Mouse (Mus musculus): ENCODE results near the gene Appl2.
"Not testable (repeated sequence)": the region's sequence is repeated elsewhere in the genome, so short reads cannot be mapped to it uniquely, and the experiment has no call there.

The Appl2 gene

DNA sequence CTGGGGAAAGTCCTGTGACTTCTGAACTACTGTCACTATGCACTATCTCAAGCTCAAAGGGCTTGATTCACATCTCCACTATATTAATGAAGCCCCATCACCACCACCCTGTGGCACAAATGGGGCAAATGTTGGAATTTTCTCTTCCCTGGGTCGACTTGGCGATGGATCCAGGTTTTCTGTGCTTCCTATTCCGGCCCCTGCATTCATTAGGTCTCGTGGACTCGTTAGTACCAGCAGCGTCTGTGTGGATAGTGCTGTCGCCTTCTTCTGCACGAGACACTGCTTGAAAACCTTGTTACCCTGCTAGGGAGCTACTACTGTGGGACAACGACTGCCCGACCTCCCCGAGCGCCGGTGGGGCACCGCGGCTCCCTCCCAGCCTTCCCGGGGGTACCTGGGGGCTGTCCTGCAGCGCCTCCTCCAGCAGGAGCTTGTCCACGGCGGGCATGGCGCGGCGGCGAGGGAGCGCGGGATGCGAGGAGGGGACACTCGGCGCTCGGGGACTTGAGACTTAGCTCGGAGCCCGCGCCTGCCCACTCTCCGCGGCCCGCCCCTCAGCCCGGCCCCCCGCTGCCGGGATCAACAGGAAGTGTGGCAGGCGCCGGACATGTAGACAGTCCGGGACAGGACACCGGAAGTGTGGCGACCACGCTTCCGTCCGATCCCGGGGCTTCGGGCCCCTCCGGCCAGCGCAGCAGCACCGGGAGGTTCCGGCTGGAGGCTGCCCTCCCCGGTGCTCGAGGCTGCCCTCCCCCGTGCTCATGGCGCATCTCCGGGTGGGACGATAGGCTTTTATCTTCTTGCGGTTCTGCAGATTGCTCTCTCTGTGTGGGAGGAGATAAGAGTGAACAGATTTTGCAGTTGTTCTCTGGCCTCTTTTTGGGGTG, at the start of gene Appl2:
Gene Appl2 (minus strand): TSS at position 608 of the 890 bp plus-strand sequence.
- ChIA-PET POLR2A (interaction anchor here in 3 of 4 experiments (0.7 to 1.6 kb wide), 17 partner anchors 9 to 789 kb away, joined by 3 to 7 read pairs (median 3); partner anchors contain the start of genes 1500009L16Rik (in 1 of the 3), Aldh1l2 (in 1 of the 3), D10Wsu102e (in 1 of the 3) and Washc4 (in 1 of the 3)), CTCF (interaction anchor here in 3 of 4 experiments (0.5 to 1.2 kb wide), 6 partner anchors 12 to 900 kb away, joined by 3 to 5 read pairs (median 4); no protein-coding TSS in a partner anchor)

DNA sequence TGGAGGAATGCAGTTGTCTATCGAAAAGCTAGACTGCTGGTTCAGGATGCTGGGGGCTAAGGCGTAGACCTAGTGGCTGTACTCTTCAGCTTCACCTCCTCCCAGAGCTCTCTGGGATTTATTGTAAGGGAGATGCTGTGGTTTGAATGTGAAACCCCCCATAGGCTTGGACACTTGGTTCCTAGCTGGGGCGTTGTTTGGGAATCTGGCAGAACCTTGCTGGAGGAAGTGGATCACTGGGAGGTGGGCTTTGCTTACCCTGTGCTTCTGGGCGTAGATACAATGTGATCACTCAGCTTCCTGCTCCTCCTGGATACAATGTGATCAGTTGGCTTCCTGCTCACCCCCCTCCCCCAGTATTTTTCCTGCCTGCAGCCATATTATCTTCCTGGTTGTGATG, 47.7 kb upstream of the Appl2 start:
- POLR2A ChIA-PET = interaction anchor here in 2 of 4 experiments (0.5 to 1.1 kb wide), 6 partner anchors 11 to 684 kb away, joined by 3 to 4 read pairs (median 4); no protein-coding TSS in a partner anchor
- CTCF ChIA-PET = interaction anchor here in 3 of 4 experiments (0.8 to 1.7 kb wide), 4 partner anchors 9 to 36 kb away, joined by 3 to 5 read pairs (median 4); no protein-coding TSS in a partner anchor

DNA sequence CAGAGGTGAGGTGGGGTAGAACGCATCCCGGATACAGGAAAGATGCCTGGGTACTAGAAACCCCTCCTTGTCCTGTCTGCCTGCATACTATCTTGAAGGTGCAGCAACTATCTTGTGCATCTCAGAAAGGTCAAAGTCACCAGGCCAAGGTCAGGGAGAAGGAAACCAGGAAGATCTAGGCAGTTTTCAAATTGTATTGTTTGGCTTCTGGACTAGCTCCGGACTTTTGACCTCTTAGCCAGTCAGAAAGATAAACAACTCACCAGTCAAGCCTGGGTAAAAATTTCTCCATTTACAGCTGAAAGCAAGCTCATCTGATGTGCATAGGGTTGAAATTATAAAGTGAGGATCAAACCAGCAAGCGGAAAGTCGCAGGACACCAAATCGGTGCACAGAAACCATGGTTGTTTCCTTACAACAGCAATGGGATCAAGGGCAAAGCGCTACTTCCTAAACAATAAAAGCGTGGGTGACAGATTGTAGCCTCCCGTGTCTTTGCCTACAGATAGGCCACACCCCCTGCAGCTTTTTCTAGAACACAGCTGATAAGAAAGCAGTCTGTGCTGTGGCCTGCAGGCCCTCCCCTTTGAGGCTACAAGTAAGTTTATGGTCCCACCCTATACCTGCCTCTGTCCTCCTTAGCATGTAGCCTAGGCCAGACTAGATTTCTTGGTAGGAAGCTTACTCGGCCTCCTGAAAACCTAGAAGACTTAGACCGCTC, 43.8 kb upstream of the Appl2 start:
- CTCF ChIA-PET = interaction anchor here in 2 of 4 experiments (0.5 to 1.2 kb wide), 3 partner anchors 32 to 36 kb away, joined by 3 read pairs; no protein-coding TSS in a partner anchor
- POLR2A ChIA-PET = interaction anchor here in 1 of 4 experiments (0.8 to 1.1 kb wide), 2 partner anchors 16 to 23 kb away, joined by 3 read pairs; no protein-coding TSS in a partner anchor

DNA sequence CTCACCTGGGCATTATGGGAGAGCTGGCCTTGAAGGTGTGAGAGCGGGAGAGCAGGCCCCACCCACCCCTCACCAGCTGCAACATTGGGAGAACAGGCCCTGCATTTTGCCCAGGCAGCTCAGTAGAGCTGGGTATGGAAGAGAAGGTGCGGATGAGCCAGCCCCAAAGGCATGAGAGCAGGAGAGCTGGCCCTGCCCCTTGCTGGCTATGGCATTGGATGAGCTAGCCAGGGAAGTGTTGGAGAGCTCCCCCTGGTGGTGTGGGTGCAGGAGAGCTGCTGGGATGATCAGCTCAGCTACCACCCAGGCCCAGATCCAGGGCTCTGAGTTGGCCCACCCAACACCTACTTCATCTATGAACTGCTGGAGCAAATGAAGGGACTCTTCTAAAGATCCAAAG, 39.7 kb upstream of the Appl2 start:
- CTCF ChIA-PET = interaction anchor here in 3 of 4 experiments (0.6 to 1.2 kb wide), 7 partner anchors 8 to 351 kb away, joined by 3 to 6 read pairs (median 3); no protein-coding TSS in a partner anchor
- POLR2A ChIA-PET = interaction anchor here in 2 of 4 experiments (0.6 to 1.2 kb wide), 3 partner anchors 40 to 247 kb away, joined by 3 to 4 read pairs (median 3); partner anchors contain the start of gene Appl2 (in 1 of the 2)

DNA sequence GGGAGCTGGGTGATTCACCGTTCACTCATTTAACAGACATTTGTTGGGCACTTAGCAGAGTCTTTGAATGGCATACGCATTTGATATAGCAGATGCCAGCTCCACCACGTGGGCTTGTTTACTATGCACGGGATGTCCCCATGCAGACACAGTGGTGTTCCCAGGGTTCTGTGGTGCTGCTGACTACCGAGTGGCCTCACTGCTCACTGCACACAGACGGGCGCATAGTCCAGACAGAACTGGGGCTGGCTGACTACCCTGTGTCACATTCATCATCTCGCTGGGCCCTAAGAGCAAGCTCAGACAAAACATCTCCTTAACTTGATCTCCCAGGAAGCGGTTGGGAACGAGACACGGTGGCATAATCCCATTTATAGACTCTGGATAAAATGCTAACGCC, 32.8 kb upstream of the Appl2 start:
- ChIA-PET CTCF (no interaction called here), POLR2A (no interaction called here)

DNA sequence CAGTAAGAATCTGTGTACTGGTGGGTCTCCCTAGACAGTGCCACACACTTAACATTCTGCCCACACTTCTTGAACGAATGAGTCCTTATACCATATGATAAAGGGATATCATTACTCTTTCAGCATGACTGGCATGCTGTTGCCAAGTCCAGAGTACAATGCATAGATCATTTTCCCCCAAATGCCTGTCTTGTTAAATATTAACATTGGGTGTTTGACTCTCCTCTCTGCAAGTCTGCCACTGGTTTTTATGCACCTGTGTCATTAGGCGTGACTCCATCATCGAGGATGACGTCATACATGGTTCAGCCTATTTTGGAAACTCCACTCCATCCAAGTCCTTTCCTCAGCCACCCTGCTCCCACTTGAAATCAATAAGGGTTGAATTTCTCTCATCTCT, 18.0 kb upstream of the Appl2 start:
- CTCF ChIA-PET = interaction anchor here in 1 of 4 experiments (0.6 kb wide), 1 partner anchor 399 kb away, joined by 3 read pairs; no protein-coding TSS in a partner anchor

DNA sequence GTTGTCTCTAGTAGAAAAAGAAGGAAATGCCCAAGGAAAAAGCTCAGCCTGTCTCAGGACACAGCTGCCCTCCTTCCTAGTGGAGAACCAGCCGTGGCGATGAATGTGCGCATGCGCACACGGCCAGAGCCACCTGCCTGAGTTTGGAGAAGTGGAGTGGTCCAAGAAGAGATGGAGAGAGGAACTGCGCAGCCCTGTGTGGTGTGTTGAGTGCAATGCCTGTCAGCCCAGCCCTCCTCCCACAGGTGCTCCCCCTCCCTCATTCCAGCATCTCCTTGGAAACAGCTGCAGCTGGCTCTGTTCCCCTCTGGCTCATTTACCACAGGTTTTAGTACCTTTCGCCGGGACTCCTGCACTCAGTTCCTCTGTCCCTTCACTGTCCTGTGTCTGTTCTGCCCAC, 13.4 kb upstream of the Appl2 start:
- CTCF ChIA-PET = interaction anchor here in 2 of 4 experiments (0.6 to 1.4 kb wide), 3 partner anchors 26 to 86 kb away, joined by 3 read pairs; no protein-coding TSS in a partner anchor
- POLR2A ChIA-PET = interaction anchor here in 2 of 4 experiments (0.5 to 1.2 kb wide), 6 partner anchors 9 to 130 kb away, joined by 3 to 9 read pairs (median 4); partner anchors contain the start of genes 1500009L16Rik (in 1 of the 2) and Appl2 (in 1 of the 2)

More for the DNA sequence above, 18.0 kb upstream of the Appl2 start:
- POLR2A ChIA-PET = interaction anchor here in 2 of 4 experiments (0.6 to 1.2 kb wide), 3 partner anchors 29 to 862 kb away, joined by 3 to 4 read pairs (median 3); no protein-coding TSS in a partner anchor

DNA sequence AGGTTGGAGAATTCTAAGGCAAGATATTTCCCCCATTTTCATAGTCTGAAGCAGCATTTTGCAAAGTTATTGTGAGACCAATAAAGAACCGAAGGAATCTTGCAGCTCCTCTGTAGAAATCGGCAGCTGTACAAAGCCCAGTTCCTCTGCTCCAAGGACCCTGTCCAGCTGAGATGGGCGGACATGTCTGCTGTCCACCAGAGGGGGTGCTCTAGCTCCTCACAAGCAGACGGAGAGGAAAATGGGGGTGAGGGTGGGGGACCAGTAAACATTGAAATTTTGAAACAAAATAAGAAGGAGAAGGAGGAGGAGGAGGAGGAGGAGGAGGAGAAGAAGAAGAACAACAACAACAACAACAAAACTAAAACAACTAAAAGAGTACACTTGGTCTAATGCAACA, 12.1 kb upstream of the Appl2 start:
- POLR2A ChIA-PET = no interaction called here
- CTCF ChIA-PET = interaction anchor here in 3 of 4 experiments (0.6 to 1.1 kb wide), 15 partner anchors 12 to 892 kb away, joined by 3 to 9 read pairs (median 5); partner anchors contain the start of gene Appl2 (in 1 of the 3)

DNA sequence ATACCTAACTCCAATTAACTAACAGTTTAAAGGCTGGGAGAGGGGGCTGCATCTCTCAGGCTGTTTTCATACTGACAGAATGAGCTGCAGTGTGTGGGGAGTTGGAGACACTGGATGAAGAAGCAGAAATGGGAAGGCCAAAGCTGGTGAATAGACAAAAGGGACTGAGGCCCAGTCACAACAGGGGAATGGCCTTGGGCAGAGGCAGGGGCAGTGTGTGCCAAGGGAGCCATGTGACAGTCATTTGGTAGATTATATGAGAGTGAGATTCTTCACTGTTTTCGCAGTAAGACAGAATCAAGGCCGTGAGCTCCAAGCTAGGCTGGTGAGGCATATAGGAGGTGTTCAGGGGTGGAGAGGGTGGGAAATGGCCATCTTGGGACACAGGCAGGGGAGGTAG, 6.1 kb upstream of the Appl2 start:
- CTCF ChIA-PET = interaction anchor here in 1 of 4 experiments (0.6 kb wide), 1 partner anchor 534 kb away, joined by 3 read pairs; no protein-coding TSS in a partner anchor
- POLR2A ChIA-PET = no interaction called here

DNA sequence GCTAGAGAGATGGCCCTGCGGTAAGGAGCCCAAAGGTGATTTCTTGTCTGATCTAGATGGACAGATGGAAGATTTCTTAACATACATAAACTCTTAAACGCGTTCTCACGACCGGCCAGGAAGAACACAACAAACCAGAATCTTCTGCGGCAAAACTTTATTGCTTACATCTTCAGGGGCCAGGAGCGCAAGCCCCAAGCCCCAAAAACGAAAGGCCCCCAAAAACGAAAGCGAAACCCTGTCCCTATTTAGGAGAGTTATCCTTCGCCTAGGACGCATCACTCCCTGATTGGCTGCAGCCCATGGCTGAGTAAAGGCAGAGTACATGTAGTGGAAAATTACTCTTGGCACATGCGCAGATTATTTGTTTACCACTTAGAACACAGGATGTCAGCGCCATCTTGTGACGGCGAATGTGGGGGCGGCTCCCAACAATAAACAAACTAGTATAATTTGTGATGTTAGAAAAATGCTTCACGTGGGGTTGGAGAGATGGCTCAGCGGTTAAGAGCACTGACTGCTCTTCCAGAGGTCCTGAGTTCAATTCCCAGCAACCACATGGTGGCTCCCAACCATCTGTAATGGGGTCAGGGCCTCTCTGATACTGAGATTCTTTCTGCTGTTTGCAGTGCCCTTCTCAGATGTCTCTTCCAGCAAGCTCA, 3.8 kb upstream of the Appl2 start:
- POLR2A ChIA-PET, CTCF ChIA-PET: not testable (repeated sequence)

DNA sequence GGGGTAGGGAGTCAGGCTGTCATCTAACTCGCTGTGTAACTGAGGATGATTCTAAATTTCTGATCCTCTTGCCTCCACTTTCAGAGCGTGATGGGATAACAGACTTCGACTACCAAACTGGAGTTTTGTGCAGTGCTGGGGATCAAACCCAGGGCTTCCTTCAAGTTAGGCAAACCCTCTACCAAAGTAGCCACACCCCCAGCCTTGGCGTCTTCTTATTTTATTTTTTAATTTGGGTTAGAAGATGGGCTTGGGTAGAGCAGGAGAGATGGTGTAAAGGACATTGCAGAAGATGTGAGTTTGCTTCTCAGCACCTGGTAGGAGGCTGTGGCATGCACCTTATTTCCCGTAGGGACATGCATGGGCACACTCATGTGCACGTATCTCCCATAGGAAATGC, 499 bp upstream of the Appl2 start:
- CTCF ChIA-PET = interaction anchor here in 3 of 4 experiments (0.5 to 1.2 kb wide), 4 partner anchors 11 to 900 kb away, joined by 3 to 5 read pairs (median 4); no protein-coding TSS in a partner anchor
- POLR2A ChIA-PET = interaction anchor here in 2 of 4 experiments (0.8 to 1.6 kb wide), 11 partner anchors 9 to 790 kb away, joined by 3 to 7 read pairs (median 4); partner anchors contain the start of genes Aldh1l2 (in 1 of the 2), D10Wsu102e (in 1 of the 2) and Washc4 (in 1 of the 2)

DNA sequence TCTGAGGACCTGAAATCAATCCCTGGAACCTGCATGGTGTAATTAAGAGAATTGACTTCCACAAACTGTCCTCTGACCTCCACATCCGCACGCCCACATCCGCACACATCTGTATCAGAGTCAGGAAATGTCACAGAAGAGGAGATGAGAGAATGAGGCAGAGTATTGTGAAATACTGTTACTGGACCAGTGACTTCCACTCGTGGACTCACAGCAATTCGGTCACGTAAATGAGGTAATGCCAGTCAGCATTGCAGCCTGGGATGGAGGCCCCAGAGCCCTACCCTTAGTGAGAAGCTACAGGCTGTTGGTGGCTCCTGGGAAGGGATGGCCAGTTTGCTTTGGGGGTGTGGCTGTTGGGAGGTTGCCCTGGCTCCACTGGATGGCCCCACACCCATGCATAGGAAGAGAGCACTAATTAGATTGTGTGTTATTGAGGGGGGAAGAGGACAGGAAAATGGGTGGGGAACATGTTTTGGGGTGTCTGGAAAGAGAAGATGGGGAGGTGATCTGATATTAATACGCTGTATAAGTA, 2.1 kb downstream of the Appl2 start:
- ChIA-PET CTCF (interaction anchor here in 1 of 4 experiments (0.6 kb wide), 1 partner anchor 14 kb away, joined by 4 read pairs; no protein-coding TSS in a partner anchor), POLR2A (no interaction called here)

DNA sequence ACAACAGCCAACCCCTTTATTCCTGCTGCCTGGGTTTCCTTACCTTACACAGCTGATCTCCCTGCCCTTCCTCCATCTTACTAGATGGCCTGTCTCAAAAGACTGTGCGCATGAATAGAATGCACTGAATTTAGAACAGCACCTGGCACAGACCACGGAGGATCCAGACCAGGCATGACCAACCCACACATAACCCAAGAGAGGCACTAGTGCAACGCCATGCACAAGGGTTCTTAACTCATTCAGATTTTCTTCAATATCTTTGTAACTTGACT, 2.9 kb downstream of the Appl2 start:
- CTCF ChIA-PET = no interaction called here
- POLR2A ChIA-PET = interaction anchor here in 2 of 4 experiments (0.5 to 1.3 kb wide), 6 partner anchors 14 to 870 kb away, joined by 3 to 4 read pairs (median 4); no protein-coding TSS in a partner anchor

DNA sequence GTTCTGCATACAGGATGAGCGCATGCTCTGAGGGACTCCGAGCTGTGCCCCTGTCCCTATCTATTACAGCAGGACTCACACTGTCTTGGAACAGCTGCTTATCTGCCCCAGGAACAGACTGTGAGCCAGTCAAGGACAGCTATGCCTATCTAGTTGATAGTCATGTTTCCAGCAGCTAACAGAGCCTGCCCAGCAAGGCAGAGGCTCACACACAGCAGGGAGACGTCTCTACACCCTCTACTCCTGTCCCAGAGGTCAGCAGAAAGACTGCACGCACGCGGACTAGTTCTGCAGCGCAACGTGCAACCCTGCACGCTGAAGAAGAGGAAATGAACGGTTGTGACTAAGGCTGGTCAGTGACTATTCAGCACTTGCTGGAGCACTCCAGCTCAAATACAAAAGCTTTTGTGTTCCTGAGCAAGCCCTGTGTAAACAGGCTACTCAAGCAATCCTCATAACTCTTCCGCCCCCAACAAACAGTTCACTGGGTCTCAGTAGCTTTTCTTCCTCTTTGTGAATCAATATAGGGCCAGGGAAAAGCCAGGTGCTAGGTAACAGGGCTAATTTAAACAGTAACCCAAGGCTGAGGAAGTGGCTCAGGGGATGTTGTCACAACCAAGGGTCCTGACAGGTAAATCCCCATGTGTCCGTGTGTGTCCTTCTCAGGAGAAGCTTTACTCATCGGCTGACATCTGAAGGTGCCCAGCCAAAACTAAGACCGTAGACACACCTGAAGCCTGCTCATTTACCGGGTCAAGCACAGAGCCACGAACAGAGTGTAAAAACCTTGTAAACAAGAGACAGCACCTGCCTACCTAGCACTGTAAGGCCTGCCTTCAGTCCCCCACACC, 3.4 kb downstream of the Appl2 start:
- CTCF ChIA-PET = interaction anchor here in 1 of 4 experiments (1.1 kb wide), 1 partner anchor 28 kb away, joined by 3 read pairs; no protein-coding TSS in a partner anchor
- POLR2A ChIA-PET = interaction anchor here in 2 of 4 experiments (0.5 to 1.3 kb wide), 9 partner anchors 14 to 869 kb away, joined by 3 to 4 read pairs (median 3); partner anchors contain the start of gene Aldh1l2 (in 1 of the 2)

DNA sequence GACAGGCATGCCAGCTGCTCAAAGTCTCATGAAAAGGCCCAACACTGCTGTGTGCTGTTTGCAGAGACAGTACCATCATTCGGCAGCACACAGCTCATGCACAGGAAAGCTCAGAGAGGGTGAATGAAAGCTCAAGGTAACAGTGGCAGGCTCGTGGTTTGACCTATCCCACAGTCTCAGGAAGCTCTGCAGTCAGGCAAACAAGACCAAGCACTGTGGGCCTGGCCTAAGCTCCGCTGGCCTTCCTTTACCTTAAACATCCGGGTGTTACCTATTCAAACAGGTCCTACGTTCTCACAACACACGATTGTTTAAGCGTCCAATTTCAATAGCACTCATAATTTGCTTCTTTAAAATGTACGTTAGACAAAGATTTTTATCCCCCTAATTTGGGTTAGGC, 4.4 kb downstream of the Appl2 start:
- ChIA-PET POLR2A (interaction anchor here in 3 of 4 experiments (0.6 to 1.3 kb wide), 9 partner anchors 13 to 871 kb away, joined by 3 to 4 read pairs (median 3); partner anchors contain the start of genes Aldh1l2 (in 1 of the 3) and Washc4 (in 1 of the 3)), CTCF (interaction anchor here in 1 of 4 experiments (1.1 kb wide), 1 partner anchor 27 kb away, joined by 3 read pairs; no protein-coding TSS in a partner anchor)

DNA sequence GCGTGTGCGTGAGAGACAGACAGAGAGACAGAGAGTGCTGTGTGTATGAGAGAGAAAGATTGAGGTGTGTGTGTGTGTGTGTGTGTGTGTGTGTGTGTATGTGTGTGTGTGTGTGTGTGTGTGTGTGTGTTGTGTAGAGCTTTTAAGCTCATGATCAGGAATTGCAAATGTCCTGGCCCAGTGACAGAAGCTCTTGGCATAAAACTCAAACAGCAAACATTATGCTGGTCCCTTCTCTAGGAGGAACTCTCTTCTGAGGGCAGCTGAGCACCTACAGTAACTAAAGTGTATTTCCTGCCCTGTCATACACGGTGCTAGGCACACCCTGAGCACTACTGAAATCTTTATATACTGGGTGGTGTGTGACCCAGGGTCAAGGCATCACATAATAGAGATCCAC, 6.9 kb downstream of the Appl2 start:
- POLR2A ChIA-PET = interaction anchor here in 2 of 4 experiments (0.5 to 1.4 kb wide), 3 partner anchors 10 to 1815 kb away, joined by 3 to 4 read pairs (median 3); no protein-coding TSS in a partner anchor
- CTCF ChIA-PET = interaction anchor here in 1 of 4 experiments (0.7 kb wide), 1 partner anchor 796 kb away, joined by 3 read pairs; no protein-coding TSS in a partner anchor

All from embryonic stem cell, embryonic (primary cell).